Mouse (Mus musculus): ENCODE measurements around the gene Nampt. TPM values are rescaled to one million over a fixed set of nuclear protein-coding genes. Genes with fewer than 3 reads are reported as not detected.
A peak's percentile ranks its signal among the peaks of the same experiment; 100 is the strongest.

Nampt gene
- total RNA-seq, 2 experiments from 2014 or later: 57.5 to 60.0 TPM

- no peak for ATAC-seq (ENCODE audit: poor library complexity, severe bottlenecking)
These were observed 77.2 kb downstream of the Nampt start for GRCm38 (mm10) chr12:32896496-32896895.

GRCm38 (mm10) chr12:32897199-32898120 is 78.1 kb downstream of the Nampt start:
- peak; percentile 96 for ATAC-seq (ENCODE audit: poor library complexity, severe bottlenecking)

- peak; percentile 39 for ATAC-seq (ENCODE audit: poor library complexity, severe bottlenecking)
These were observed 81.7 kb downstream of the Nampt start for GRCm38 (mm10) chr12:32901005-32901404.

Other genes with a start within 250 kb of the Nampt start
- 114 and 117 TPM in 2 replicates for gene Sypl, start 134.3 kb downstream of the Nampt start, total RNA-seq (2015)
- gene Sypl, start 134.3 kb downstream of the Nampt start, total RNA-seq (2017): 50.6 and 62.0 TPM in 2 replicates

Measured in megakaryocyte, adult 5-6 weeks (primary cell).